Mouse (Mus musculus): Measurements from ENCODE around the gene Slc16a13.
"Not testable (repeated sequence)": the region's sequence is repeated elsewhere in the genome, so short reads cannot be mapped to it uniquely, and the experiment has no call there.

The Slc16a13 gene

GRCm38 (mm10) chr11:70170291-70170690 is 50.6 kb downstream of the Slc16a13 start:
- DNase-seq (ENCODE audit: low read depth): no peak

- not testable (repeated sequence) for DNase-seq (ENCODE audit: low read depth)
Measured at GRCm38 (mm10) chr11:70169471-70169870, 51.4 kb downstream of the Slc16a13 start.

GRCm38 (mm10) chr11:70168136-70168535 is 52.7 kb downstream of the Slc16a13 start:
- no peak for DNase-seq (ENCODE audit: low read depth)

All from induced T-regulatory cell, adult 2 months (primary cell).